Mouse (Mus musculus): Measurements from ENCODE around the gene Rab34. TPM values are rescaled to one million over a fixed set of nuclear protein-coding genes. Genes with fewer than 3 reads are reported as not detected.

Gene Rab34
- polyA plus RNA-seq, 1 experiment from 2014 or later: 15.6 TPM

Small RNAs within 50 kb of the gene (microRNA-seq; reads per million reads assigned to microRNA genes)
- 2.1 reads per million for gene Mir7653

Other genes starting within 250 kb of the Rab34 start
- gene Phf12, start 205.7 kb upstream of the Rab34 start, polyA plus RNA-seq (2015; fragmentation: Nextera tagmentation; extraction: Ambion mirVana): 6.5 and 7.6 TPM in 2 replicates
- gene Dhrs13, start 156.2 kb upstream of the Rab34 start, polyA plus RNA-seq (2015; fragmentation: Nextera tagmentation; extraction: Ambion mirVana): 18.2 and 19.3 TPM in 2 replicates
- gene Flot2, start 150.5 kb upstream of the Rab34 start, polyA plus RNA-seq (2015; fragmentation: Nextera tagmentation; extraction: Ambion mirVana): 24.6 and 27.1 TPM in 2 replicates
- 19.1 and 20.2 TPM in 2 replicates for gene Eral1, start 108.0 kb upstream of the Rab34 start, polyA plus RNA-seq (2015; fragmentation: Nextera tagmentation; extraction: Ambion mirVana)
- gene Fam222b, start 93.8 kb upstream of the Rab34 start, polyA plus RNA-seq (2015; fragmentation: Nextera tagmentation; extraction: Ambion mirVana): 3.7 and 5.5 TPM in 2 replicates
- 28.0 and 34.6 TPM in 2 replicates for gene Traf4, start 22.8 kb upstream of the Rab34 start, polyA plus RNA-seq (2015; fragmentation: Nextera tagmentation; extraction: Ambion mirVana)
- gene Nek8, start 11.8 kb upstream of the Rab34 start, polyA plus RNA-seq (2015; fragmentation: Nextera tagmentation; extraction: Ambion mirVana): 8.9 and 9.2 TPM in 2 replicates
- gene Tlcd1, start 11.7 kb upstream of the Rab34 start, polyA plus RNA-seq (2015; fragmentation: Nextera tagmentation; extraction: Ambion mirVana): 50.3 and 54.3 TPM in 2 replicates
- 1,033 and 1,075 TPM in 2 replicates for gene Rpl23a, start 4.8 kb upstream of the Rab34 start, polyA plus RNA-seq (2015; fragmentation: Nextera tagmentation; extraction: Ambion mirVana)
- gene Proca1, start 5.0 kb downstream of the Rab34 start, polyA plus RNA-seq (2015; fragmentation: Nextera tagmentation; extraction: Ambion mirVana): 0.44 and 0.65 TPM in 2 replicates
- gene Sdf2, start 57.3 kb downstream of the Rab34 start, polyA plus RNA-seq (2015; fragmentation: Nextera tagmentation; extraction: Ambion mirVana): 29.6 and 29.8 TPM in 2 replicates
- 9.8 and 12.3 TPM in 2 replicates for gene Supt6, start 57.6 kb downstream of the Rab34 start, polyA plus RNA-seq (2015; fragmentation: Nextera tagmentation; extraction: Ambion mirVana)
- gene 2610507B11Rik, start 73.3 kb downstream of the Rab34 start, polyA plus RNA-seq (2015; fragmentation: Nextera tagmentation; extraction: Ambion mirVana): 33.6 and 42.8 TPM in 2 replicates
- 0.06 TPM in 1 of 2 replicates, not detected in the other for gene BC030499, start 102.4 kb downstream of the Rab34 start, polyA plus RNA-seq (2015; fragmentation: Nextera tagmentation; extraction: Ambion mirVana)
- 30.3 and 32.6 TPM in 2 replicates for gene Spag5, start 113.1 kb downstream of the Rab34 start, polyA plus RNA-seq (2015; fragmentation: Nextera tagmentation; extraction: Ambion mirVana)
- gene Aldoc, start 134.5 kb downstream of the Rab34 start, polyA plus RNA-seq (2015; fragmentation: Nextera tagmentation; extraction: Ambion mirVana): 4.9 and 5.2 TPM in 2 replicates
- gene Pigs, start 140.0 kb downstream of the Rab34 start, polyA plus RNA-seq (2015; fragmentation: Nextera tagmentation; extraction: Ambion mirVana): 32.3 and 37.1 TPM in 2 replicates
- 27.4 and 28.0 TPM in 2 replicates for gene Unc119, start 155.1 kb downstream of the Rab34 start, polyA plus RNA-seq (2015; fragmentation: Nextera tagmentation; extraction: Ambion mirVana)
- gene Foxn1, start 198.1 kb downstream of the Rab34 start, polyA plus RNA-seq (2015; fragmentation: Nextera tagmentation; extraction: Ambion mirVana): not detected in 2 replicates
- gene Slc13a2, start 233.8 kb downstream of the Rab34 start, polyA plus RNA-seq (2015; fragmentation: Nextera tagmentation; extraction: Ambion mirVana): 0.07 TPM in 1 of 2 replicates, not detected in the other

All from liver, embryonic 13.5 days (tissue).